Mouse (Mus musculus): ENCODE results near the gene Krtap1-3.

DNA sequence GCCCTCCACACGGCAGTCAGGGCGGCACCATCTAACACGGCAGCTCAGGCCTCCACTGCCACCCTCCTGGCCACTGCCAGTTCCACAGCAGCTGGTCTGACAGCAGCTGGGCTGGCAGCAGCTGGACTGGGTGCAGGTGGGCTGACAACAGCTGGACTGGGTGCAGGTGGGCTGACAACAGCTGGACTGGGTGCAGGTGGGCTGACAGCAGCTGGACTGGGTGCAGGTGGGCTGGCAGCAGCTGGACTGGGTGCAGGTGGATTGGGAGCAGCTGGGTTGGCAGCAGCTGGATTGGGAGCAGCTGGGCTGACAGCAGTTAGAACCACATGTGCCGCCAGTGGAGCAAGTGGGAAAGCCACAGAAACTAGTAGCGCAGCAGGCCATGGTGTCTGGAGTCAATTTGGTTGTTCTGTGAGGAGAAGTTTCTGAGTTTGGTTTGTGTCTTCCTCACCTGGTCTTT lies 7.9 kb downstream of the Krtap1-3 start, which contains the start of gene Krtap1-4:
- TF ChIP-seq CTCF (IDR thresholded peaks at IDR 0.05 in 2 of 3, conservative IDR thresholded peaks at IDR 0.05 in 1 of 3; ENCODE audit: control insufficient read depth in 1 of 3, insufficient read depth in 1 of 3, low read depth in 2 of 3, low read length in 3 of 3, poor library complexity in 1 of 3, severe bottlenecking in 1 of 3) = no peak
- TF ChIP-seq POLR2A (IDR thresholded peaks at IDR 0.05; ENCODE audit: control insufficient read depth in 1 of 2, insufficient read depth in 1 of 2, low read depth in 1 of 2, low read length in 2 of 2, poor library complexity in 1 of 2) = no peak
- TF ChIP-seq NRF1 (IDR thresholded peaks at IDR 0.05; ENCODE audit: insufficient read depth, low read depth, low read length, poor library complexity, severe bottlenecking) = no peak
- no peak for TF ChIP-seq ZNF384 (IDR thresholded peaks at IDR 0.05; ENCODE audit: low read depth, low read length)
- TF ChIP-seq TCF12 (IDR thresholded peaks at IDR 0.05; ENCODE audit: low read depth, low read length) = no peak
- TF ChIP-seq RCOR1 (IDR thresholded peaks at IDR 0.05; ENCODE audit: low read depth, low read length) = no peak
